9 mouse cellular contexts compared by ENCODE assay signal in genomic region chr14:45462374-45462773, GRCm38 (mm10). TPM values are rescaled to one million over a fixed set of nuclear protein-coding genes. Genes with fewer than 3 reads are reported as not detected.
A peak's percentile ranks its signal among the peaks of the same experiment; 100 is the strongest.
DNase-seq lines count a peak whose midpoint lies in the region; ATAC-seq and TF ChIP-seq lines count a peak whose summit lies in the region.
"Had no signal": no experiment of that assay in that cellular context is flagged by ENCODE, and none has a peak within 500 bp of the region (broad histone marks: within the 10 kb centered on the region; RNA-seq: fewer than 3 reads in every experiment).

No protein-coding gene starts in this region.

- 0 out of 2 replicates have a peak overlapping the region, but pooled peaks have one; percentile 27 for H3K4me2 ChIP-seq in hindbrain, postnatal 0 days (ENCODE audit: low read depth, low read length)
- no peak overlapping the region for H3K4me2 ChIP-seq in midbrain, embryonic 16.5 days (ENCODE audit: low read length)

- no peak overlapping the region for H3K4me3 ChIP-seq in hindbrain, postnatal 0 days (ENCODE audit: low read length)
- H3K4me3 ChIP-seq in midbrain, embryonic 16.5 days (ENCODE audit: low read depth, low read length) = no peak overlapping the region

- H3K36me3 ChIP-seq in hindbrain, postnatal 0 days (ENCODE audit: insufficient read depth, low read length) = peaks cover 25% of the 10 kb centered on the region
- H3K36me3 ChIP-seq in midbrain, embryonic 16.5 days (ENCODE audit: control insufficient read depth, insufficient read depth, low read length) = peaks cover 18% of the 10 kb centered on the region

- peak; percentile 53 to 57 for DNase-seq in cerebellum, postnatal 14 days
- DNase-seq in cerebellum, postnatal 36 days = no peak
- DNase-seq in embryo, embryonic 10.5 days (ENCODE audit: low spot score) = peak; percentile 81
- peak; percentile 90 for DNase-seq in hindbrain, postnatal 0 days (ENCODE audit: low spot score)
- DNase-seq in kidney, adult 9 months = no peak
- no peak for DNase-seq in spleen, postnatal 36 days (ENCODE audit: low spot score in 2 of 2)
- no peak for DNase-seq in cerebellum, adult 9-11 months

- TF ChIP-seq CTCF in hindbrain, postnatal 0 days (IDR thresholded peaks at IDR 0.05; ENCODE audit: low read depth) = peak; percentile 50

- no peaks in the 10 kb centered on the region for H3K9me3 ChIP-seq in hindbrain, postnatal 0 days (ENCODE audit: low read length)
- H3K9me3 ChIP-seq in midbrain, embryonic 16.5 days (replicated peaks; ENCODE audit: control insufficient read depth, low read length, poor library complexity, severe bottlenecking) = no peaks in the 10 kb centered on the region

- 15% methylated on average over 6 of the region's 6 CpGs for WGBS in hindbrain, postnatal 0 days
- WGBS in midbrain, embryonic 16.5 days = 14% methylated on average over 6 of the region's 6 CpGs

- no peaks in the 10 kb centered on the region for H3K27me3 ChIP-seq in hindbrain, postnatal 0 days (ENCODE audit: insufficient read depth, low read length)
- no peaks in the 10 kb centered on the region for H3K27me3 ChIP-seq in midbrain, embryonic 16.5 days (ENCODE audit: control insufficient read depth, insufficient read depth, low read depth, low read length)

- H3K9ac ChIP-seq in hindbrain, postnatal 0 days (replicated peaks; ENCODE audit: low read length) = no peak overlapping the region; the same call in 1 of the 2 replicates
- H3K9ac ChIP-seq in midbrain, embryonic 16.5 days (ENCODE audit: low read depth, low read length) = no peak overlapping the region

- peak overlapping the region; percentile 86 for H3K27ac ChIP-seq in hindbrain, postnatal 0 days
- peak overlapping the region; percentile 38 for H3K27ac ChIP-seq in midbrain, embryonic 16.5 days (ENCODE audit: low read length)
- H3K27ac ChIP-seq: macrophage had no signal

- H3K4me1 ChIP-seq in hindbrain, postnatal 0 days (ENCODE audit: insufficient read depth, low read length) = peaks cover 10% of the 10 kb centered on the region
- peaks cover 15% of the 10 kb centered on the region for H3K4me1 ChIP-seq in midbrain, embryonic 16.5 days (ENCODE audit: control insufficient read depth, insufficient read depth, low read length)

- peak; percentile 91 for ATAC-seq in hindbrain, postnatal 0 days
- peak; percentile 87 for ATAC-seq in midbrain, embryonic 16.5 days

RNA-seq across cellular contexts. Expression of gene Gnpnat1, which starts 57.7 kb away (rescaled TPM):
- 12.7 and 13.9 TPM in 2 replicates for total RNA-seq in hindbrain, postnatal 0 days (2014; rRNA removed)
- 21.1 and 21.5 TPM in 2 replicates for polyA plus RNA-seq in hindbrain, postnatal 0 days (2015; fragmentation: Nextera tagmentation; extraction: Ambion mirVana)
- 33.6 and 34.6 TPM in 2 replicates for polyA plus RNA-seq in midbrain, embryonic 16.5 days (2015; fragmentation: Nextera tagmentation; extraction: Ambion mirVana)

Comparison
In these comparisons a context has a peak if more than half of its experiments do, and no peak if none do; other contexts are left out.
1. DNase-seq: peak in cerebellum, postnatal 14 days (2 of 2), embryo, embryonic 10.5 days (single experiment) and hindbrain, postnatal 0 days (single experiment); none in cerebellum, postnatal 36 days (0 of 2), kidney, adult 9 months (single experiment), spleen, postnatal 36 days (0 of 2) and cerebellum, adult 9-11 months (single experiment).